Mouse (Mus musculus): ENCODE data around the gene Cldn14.

Gene Cldn14

DNA sequence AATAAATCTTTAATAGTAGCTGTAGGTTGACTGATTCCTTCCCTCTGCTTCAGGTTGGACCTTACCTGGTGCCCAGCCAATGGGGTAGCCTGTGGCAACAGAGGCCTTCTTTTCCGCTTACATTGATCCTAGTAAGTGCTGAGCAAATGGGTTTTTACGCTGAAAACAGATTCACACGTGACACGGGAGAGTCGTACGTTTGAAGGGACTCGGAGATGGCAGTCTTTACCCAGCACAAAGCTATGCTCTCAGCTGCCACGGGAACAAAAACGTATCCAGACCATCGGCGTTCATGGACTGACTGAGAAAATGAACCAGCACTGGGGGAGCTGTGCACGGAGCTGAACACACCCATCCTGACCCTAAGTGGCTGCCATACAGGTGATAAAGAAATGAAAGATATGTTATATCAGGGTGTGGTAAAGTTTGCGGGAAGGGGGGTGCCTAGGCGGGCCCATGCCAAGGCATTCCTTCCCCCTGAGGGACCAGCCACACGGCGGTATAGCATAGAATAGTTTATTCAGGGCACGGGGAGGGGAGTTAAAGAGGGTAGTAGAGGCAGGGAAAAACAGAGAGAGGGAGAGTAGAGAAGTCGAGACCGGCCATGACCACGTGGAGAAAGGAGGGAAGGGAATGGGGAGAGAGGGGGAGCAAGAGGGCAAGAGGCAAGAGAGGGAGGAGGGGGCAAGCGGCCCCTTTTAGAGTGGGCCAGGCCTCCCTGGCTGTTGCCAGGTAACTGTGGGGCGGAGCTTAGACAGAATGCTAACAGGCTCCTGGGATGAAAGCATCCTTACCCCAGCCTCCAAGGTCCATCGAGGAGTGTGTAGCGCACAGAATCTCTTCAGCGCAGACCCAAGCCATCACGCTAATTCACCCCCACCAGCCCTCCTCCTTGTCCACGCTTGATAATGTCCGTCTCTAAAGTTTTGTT is 97.6 kb downstream of the Cldn14 start:
- no peak for DNase-seq

DNA sequence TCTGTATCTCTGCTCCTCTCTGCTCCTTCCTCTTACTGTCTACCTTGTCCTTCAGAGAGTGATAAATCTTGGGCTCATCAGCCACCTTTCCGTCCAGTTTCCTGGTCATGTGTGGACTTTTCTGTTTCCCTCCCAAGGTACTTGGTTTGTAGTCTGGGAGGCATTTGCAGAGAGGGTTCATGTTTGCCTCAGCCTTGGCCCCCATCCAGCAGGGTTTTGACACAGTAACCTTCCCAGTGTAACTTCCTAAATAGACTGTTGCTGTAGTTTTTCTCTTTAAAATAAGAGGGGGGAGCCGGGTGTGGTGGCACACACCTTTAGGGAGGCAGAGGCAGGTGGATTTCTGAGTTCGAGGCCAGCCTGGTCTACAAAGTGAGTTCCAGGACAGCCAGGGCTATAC is 98.7 kb downstream of the Cldn14 start:
- DNase-seq, result no peak

DNA sequence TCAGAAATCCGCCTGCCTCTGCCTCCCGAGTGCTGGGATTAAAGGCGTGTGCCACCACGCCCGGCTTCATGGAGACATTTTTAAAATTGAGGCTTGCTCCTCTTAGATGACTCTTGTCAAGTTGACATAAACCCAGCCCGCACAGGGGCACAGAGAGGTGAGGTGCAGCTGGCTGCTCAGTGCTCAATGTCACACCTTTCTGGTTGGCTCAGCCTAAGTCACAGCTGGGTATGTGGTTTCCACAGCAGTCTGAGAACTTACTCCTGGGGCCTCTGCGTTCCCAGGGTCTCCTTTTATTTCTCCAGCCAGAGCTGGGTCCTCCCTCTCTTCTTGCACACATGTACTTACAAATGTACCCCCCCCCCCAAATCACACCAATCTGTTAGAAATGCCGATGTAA is 100.4 kb downstream of the Cldn14 start:
- no peak for DNase-seq

DNA sequence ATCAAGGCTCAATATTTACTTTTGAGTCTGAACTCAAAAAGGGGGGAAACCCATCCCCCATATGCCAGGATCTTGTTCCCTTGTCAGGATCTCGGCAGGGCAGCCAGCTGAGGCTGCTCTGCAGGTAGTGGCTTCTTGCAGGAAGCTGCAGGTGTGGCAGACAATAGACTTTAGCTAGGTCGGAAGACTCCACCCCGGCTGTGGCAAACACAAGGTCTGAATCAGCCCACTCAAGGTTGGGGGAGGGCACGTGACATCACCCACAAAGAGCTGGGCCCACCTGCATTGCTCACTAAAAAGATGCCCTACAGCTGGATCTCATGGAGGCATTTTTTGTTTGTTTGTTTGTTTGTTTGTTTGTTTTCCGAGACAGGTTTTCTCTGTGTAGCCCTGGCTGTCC is 100.9 kb downstream of the Cldn14 start:
- no peak for DNase-seq

DNA sequence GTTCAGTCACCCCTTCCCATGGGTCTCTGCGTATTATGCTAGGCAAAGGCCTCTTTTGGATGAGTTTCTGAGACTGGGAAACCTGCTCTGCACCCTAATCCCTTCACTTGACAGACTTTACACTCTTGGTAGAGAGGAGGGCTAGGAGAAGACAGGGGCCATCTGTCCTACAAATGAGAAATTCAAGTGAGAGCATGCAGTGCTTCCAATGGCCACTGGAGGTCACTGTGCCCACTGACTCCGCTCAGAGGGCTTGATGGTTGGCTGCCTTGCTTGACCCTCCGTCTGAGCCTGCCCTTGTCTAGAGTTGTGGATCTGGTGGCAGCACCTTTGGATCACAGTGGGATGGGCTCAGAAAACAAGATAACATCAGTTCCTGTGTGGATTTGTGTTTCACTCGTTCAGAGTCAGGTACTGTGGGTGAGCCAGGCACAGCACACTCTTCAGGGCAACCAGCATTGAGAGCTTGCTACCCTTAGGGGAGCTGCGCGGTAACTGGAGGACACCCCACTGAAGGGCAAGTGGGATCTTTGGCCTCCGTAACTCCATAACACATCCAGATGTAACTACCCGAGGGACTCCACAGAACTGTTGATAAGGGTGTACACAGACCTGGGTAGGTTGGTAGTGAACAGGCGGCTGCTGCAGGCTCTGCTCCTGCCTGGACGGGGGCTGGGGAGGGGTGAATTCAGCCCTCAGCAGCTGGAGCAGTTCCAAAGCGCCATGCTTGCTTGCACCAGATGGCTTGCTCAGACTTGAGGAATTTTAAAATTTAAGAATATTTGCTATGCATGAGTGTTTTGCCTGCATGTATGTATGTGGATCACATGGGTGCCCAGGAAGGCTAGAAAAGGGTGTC is 102.3 kb downstream of the Cldn14 start:
- peak; percentile 74 for DNase-seq

DNA sequence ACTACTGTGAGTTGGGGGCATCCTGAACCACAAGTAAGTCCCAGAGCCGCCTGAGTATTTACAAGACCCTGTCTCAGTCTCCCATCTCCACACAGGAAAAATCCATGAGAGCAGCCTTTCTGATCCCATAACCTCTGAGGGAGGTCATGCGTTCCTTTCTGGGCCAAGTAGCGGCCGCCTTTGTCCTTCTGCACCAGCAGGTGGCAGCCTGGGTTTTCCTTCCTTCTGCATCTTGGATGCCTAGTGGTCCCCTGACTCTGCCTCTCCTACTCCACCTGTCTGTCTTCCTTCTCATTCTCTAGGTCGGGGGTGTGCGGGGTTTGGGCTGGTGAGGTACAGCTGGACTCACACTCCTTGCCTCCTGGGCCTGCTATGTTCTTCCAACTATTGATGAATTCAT is 105.6 kb downstream of the Cldn14 start:
- DNase-seq, result peak; percentile 33

DNA sequence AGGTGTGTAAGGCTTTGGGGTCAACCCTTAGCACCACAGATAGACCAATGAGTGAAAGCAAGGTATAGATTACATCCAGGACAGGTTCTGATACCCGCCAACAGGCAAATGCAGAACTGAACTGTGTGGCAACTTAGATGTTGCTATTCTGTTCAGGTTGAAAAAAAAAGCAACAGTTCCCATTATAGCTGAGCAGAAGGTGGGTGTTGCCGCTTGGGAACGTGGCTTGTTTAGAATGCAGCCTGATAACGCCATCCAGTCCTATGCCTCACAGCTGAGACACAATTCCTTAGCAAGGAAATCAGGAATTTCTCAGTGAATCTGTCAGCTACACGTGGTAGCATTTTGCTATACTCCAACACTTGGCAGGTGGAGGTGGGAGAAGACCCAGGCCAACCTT is 115.4 kb downstream of the Cldn14 start:
- DNase-seq, result no peak

DNA sequence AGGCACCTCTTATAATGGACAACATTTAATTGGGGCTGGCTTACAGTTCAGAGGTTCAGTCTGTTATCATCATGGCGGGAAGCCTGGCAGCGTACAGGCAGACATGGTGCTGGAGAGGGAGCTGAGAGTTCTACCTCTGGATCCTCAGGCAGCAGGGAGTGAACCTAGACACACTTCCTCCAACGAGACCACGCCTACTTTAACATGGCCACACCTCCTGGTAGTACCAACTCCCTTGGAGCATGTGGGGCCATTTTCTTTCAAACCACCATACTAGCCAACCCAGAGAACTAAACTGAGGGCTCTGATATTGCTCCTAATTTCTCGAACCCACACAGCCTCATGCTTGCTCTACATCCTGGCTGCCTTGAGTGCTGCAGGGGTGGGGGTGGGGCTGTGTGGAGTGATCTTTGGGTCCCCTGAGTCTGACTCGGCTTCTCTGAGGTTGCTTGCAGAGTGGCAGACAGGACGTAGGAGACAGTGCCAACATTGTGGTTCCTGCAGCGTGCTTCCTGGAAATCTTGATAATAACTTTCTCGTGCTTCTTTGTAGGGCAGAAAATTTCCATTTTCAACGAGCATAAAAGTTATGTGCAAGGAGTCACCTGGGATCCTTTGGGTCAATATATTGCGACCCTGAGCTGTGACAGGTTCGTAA is 117.6 kb downstream of the Cldn14 start:
- no peak for DNase-seq

DNA sequence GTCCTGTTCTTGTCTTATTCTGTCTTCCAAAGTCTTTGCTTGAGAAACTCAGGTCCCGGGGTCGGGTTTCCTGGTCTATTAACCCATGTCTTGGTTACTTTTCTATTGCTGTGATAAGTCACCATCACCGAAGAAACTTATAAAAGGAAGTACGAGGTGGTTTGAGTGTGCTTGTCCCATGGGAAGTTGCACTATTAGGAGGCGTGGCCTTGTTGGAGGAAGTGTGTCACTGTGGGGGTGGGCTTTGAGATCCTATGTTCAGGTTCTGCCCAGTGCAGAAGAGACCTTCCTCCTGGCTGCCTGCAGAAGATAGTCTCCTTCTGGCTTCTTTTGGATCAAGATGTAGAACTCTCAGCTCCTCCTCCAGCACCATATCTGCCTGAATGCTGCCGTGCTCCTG is 120.2 kb downstream of the Cldn14 start:
- DNase-seq, result no peak

DNA sequence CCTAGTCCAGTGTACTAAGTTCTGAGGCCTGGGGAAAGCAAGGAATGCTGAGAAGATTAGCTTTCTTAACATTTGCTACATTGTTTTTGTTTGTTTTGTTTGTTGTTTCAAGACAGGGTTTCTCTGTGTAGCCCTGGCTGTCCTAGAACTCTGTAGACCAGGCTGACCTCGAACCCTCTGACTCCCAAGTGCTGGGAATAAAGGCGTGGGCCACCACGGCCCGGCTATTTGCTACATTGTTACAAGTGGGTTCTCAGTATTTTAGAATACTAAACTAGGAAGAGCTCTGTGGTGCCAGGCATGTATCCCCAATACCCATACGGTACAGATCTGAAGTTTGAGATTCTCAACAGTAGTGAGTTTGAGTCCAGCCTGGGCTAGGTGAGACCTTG is 123.9 kb downstream of the Cldn14 start:
- no peak for DNase-seq

DNA sequence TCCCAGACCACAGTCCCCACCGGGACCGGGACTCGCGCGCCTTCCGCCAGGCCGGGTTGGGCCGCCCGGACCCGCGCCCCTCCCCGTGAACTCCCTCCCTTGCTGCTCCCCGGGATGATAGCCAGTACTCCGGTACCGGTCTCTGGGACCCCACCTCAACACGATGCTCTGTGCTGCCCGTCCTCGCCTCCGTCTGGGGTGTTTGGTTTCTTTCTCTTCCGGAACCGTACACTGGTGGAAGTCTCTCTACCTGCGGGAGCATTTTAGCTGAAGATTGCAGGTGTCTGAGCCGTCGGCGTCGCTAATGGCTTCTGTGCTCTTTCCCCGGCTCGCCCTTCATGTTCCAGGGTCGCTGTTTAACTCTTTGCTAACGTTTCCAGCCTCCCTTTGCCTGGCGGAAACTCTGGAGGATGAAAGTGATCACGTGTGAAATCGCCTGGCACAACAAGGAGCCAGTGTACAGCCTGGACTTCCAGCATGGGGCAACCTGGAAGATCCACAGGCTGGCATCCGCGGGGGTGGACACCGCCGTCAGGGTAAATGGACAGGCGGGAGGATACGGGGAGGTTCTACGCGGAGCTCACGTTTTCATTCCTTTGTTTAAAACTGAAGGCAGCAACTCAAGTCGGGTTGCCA is 124.4 kb downstream of the Cldn14 start:
- peak; percentile 58 for DNase-seq

DNA sequence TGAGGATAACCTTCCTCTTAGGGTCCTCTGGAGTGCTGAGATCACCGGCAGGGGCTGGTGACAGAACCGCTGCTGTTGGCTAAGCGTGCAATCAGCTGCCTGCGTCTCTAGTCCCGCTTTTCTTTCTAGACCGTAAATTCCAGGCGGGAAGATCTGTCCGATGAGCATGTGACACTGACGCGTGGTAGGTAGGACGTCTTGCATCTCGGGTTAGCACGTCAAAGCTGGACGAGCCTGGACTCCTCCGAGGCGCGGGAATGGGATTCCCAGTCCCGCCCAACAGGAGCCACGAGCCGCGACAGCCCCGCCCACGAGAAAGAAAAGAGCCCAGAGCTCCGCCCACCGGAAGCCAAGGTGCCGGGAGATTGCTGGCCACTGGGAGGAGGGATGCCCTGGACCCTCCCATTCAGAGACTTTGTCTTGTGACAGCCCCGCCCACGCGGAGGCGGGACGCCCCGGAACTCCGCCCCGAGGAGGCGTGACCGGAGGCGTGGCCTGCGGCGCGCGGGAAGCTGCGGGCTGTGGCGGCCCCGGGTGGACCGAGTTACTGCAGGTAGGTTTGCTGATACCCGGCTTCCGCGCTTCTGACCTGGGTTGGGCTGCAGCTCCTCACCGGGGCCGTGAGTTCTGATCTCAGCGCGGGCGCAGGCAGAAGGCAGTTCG is 125.1 kb downstream of the Cldn14 start, which contains the start of gene Chaf1b:
TSS of gene Chaf1b (plus strand) at position 479 of the 663 bp plus-strand sequence.
- DNase-seq, result peak; percentile 99

DNA sequence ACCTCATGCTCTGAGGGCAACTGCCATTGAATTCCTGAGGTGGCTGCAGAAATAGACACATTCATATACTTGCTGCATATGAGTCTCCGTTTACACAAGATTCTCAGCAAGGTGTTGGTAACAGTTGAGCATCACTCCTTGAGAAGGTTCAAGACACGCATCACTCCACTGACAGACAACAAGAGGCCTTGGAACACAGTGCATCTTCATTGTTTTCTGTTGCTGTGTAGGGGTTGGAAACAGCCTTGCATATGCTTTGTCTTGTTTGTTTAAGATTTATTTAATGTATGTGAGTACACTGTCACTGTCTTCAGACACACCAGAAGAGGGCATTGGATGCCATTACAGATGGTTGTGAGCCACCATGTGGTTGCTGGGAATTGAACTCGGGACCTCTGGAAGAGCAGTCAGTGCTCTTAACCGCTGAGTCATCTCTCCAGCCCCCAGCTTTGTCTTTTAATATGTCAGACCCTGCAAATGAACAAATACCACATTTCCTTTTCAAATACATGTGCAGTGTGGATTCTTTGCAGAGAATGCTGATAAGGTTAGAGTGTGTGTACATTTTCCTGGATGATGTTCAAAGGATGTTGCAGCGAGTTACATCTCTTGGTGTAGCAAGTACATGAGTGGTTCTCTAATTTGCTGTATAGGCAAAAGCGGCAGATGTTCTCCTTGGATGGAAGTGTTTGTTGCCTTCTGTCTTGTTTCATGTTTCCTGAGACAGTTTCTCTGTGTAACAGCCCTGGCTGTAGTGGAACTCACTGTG is 130.8 kb downstream of the Cldn14 start:
- no peak for DNase-seq

DNA sequence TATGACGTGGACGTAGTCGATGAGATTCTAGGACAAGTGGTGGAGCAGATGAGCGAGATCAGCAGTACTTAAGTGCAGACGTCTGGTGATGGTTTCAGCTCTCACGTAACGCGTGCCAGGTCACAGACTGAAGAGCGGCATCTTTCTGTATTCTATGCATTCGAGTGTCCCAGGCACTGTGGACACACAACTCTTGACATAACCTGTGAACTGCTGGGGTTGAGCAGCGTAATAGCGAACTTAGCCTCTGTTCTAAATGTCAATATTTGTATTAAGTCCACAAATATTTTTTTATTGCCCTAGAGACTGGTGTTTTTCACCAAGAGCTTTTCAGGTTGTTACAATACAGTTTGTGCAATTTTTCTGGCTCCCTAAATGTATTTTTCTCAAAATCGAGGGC is 133.8 kb downstream of the Cldn14 start:
- DNase-seq, result no peak

All from embryo, embryonic 11 days (tissue).